Mouse (Mus musculus) 3T3-L1 (cell line): Measurements from ENCODE around the gene Rpusd4.
A peak's percentile ranks its signal among the peaks of the same experiment; 100 is the strongest.

Experiments used
- DNase-seq: peaks from one replicate; pipeline ENCODE4 v3.0.0-alpha.2; 2015; ENCODE audit warnings: low read depth, low spot score

The Rpusd4 gene

DNA sequence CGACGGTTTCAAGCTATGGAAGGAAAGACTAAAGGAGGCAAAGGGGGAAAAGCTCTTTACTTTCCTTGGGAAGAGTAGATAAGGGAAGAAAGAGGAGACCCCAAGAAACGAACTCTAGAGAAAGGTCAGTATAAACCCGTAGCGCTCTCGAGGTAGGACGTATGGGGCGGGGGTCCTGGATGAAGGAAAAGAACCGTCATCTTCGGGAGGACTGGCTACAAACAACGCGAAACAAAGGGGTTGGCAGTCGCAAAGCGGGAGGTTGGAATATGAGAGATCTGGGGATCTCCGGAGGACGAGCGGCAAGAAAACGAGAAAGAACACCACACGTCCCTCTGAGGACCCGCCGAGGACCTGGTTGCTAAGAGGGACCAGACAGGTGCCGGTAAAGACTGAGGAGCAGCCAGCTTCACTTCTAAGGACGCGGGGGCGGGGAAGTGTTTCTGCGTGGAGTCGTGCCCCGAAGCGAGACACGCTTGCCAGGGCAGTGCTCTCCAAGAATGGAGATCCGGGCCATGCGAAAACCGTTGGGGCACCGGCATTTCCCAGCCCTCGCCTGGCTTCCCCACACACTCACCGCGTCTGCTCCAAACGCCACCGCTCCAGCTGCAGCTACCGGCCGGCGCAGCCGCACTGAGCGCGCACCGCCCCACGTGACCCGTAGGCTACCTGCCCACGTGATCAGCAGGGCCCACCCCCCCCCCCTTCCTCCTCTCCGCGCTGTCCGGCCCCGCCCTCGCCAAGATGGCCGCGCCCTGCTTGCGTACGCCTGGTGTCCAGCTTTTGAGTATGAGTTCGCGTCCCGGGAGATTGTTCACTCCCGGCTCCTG is at the start of gene Rpusd4, which contains the start of gene Fam118b:
Gene Rpusd4 (plus strand): TSS at position 720 of the 830 bp plus-strand sequence.
Gene Fam118b (minus strand): TSS at position 660 of the 830 bp plus-strand sequence.
- DNase-seq, result peak; percentile 91

DNA sequence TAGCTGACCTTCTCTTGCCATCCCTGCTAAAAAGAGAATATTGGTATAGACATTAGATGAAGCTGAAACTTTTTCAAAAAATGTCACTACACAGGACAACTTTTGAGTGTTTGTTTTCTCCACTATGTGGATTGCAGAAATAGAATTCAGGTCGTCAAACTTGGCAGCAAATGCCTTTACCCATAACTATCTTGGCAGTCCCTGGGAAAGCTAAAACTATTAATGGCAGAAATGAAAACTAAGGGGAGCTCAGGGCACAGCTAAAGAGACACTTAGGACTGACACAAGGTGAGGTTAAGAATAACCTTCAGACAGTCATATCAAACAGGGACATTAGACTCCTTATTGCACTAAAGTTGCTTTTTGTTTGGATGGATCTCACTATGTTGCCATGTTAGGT is 49.7 kb upstream of the Rpusd4 start:
- DNase-seq, result no peak

DNA sequence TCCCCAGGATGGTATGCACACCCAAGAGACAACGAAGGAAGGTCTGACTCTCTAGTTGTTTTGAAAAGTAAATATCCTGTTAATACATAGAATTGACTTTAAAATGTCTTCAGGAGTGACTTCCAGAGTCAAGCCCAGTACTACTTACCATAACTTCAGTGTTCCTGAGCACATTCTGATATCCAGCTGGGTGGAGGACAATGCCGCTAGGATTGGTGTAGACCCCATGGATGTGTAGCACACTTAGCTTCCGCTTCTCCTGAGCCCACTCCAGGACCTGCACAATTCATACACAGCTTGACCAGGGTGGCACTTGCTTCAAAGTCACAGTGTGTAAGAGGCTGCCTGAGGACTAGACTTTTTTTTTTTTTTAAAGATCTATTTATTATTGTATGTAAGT is 44.2 kb upstream of the Rpusd4 start:
- no peak for DNase-seq

DNA sequence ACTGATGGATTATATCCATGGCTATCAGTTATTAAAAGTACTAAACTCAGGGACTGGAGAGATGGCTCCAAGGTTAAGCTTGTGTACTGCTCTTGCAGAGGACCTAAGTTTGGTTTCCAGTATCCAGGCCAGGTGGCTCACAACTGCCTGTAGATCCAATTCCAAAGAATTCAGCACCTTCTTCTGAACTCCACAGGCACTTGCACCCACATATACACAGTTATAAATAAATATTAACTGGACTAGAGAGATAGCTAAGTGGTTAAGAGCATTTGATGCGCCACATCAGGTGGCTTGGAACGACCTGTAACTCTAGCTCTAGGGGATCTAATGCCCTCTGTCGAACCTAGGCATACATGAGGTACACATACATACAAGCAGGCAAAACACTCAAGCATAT is 39.0 kb upstream of the Rpusd4 start:
- DNase-seq, result no peak

DNA sequence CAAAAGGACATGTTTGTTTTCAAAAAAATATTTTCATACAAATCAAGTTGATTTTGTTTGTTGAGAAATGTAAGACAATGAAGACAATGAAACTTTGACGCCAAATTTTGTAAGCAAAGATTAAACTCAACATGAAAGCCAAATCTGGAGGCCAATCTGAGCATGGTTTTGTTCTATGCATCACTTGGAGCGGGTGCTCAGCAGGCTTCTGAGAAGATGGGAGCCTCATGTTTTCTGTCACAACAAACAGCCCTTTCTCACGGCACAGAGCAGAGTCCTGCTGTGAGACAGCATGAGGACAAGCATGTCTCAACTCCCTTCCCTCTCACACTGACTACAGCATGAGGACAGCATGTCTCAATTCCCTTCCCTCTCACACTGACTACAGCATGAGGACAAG is 31.7 kb upstream of the Rpusd4 start:
- DNase-seq, result no peak

DNA sequence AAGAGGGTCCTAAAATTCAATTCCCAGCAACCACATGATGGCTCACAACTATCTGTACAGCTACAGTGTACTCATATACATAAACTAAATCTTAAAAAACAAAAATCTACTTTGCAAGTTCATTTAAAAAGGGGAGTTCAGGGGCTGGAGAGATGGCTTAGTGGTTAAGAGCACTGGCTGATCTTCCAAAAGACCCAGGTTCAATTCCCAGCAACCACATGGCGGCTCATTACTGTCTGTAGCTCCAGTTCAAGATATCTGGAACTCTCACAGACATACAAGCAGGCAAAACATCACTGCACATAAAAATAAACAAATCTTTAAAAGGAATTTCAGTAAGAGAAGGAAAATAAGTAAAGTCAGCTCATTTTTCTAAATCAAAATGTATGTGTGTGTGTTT is 29.3 kb upstream of the Rpusd4 start:
- DNase-seq, result no peak

DNA sequence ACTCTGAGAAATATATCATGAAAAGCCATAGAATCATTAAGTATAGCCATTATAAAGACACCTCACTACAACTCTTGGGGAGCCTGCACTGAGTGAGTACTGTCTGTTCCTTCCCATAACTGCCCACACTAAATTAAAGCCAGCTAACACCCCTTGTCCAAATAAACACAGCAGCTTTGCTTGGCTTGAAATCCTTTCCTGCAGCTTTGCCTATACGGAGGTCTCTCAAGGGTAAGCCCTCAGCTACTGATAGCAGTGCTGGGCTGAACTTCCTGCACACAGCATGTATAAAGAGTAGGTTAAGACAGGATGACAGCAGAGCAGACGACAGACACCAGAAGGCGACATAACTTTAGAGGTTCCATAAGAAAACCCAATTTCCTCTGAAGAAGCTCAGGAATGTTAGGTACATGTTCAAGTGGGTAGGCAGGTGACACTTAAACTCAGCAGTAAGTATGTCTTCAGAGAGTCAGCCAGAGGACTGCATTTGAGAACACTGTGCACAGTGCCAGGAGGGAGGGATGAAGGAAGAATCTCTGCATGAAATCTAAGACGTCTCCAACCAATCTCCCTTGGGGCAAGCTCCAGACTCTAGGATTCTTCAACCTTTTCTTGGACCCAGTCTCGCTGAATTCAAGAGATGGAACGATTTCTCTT is 28.6 kb upstream of the Rpusd4 start:
- DNase-seq, result no peak

DNA sequence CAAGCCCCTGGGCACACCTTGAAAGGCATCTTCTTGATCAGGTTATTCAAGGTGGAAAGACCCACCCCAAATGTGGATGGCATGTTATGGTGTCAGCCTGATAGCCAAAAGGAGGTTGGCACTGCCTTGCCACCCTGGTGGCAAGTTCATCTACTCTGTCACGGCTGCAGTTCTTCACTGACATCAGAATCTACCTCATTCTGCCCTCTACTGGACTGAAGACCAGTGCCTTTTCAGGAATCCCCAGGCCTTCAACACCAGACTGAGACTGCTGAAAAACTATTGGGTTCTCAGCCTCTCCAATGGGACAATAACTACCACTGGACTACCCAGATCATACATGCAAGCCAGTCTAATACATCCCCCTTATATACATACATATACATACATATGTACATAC is 27.9 kb upstream of the Rpusd4 start:
- no peak for DNase-seq

DNA sequence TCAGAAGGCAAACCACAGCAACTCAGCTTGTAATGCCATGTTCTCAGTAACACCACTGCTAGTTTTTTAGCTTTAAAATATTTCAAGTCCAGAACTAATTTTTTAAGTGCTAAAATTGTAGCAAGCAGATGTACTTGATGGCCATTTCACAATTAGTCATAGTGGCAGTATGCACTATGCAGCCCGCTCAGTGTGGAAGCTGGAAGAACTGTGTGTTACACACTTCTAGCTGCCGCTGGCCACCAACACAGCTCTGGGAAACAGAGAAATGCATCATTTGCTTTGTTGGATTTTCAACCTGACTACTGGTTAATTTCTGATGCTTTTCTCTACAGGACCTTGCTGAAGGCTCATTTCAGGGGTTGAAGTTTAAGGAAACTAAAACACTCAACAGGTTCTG is 20.3 kb upstream of the Rpusd4 start:
- no peak for DNase-seq

DNA sequence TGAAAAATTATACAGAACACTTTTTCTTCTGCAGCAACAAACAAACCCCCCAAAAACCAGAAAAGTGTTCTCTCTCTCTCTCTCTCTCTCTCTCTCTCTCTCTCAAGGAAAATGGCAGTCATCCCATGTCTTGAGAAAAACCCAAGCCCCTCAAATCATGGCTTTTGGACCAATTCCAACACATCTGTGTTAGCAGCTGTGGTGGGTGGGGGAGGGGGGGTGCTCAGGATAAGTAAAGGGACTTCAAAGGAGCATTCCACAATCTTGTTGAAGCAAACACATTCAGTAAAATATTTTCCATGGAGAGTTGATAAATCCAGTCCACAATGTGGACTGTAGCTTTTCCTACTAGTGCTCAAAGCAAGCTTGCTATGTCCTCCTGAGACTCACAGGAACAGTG is 18.2 kb upstream of the Rpusd4 start:
- DNase-seq, result no peak

DNA sequence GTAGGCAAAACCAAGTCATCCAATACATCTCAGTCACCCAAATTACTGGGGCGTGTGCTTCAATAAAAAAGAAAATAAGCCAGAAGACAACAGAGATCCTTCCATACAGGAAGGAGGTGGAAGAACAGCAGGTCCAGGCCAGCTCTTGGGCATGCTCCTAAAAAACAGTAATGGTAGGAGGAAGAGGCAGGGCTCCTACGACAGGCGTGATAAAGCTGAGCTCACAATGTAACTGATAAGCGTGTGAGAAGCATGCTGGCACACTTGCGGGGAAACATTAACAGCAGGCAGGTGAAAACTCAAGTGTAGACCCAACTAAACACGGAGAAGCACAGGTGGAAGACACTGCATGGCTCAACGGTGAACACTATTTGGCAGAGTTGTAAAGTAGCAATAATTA is 10.3 kb upstream of the Rpusd4 start:
- no peak for DNase-seq

DNA sequence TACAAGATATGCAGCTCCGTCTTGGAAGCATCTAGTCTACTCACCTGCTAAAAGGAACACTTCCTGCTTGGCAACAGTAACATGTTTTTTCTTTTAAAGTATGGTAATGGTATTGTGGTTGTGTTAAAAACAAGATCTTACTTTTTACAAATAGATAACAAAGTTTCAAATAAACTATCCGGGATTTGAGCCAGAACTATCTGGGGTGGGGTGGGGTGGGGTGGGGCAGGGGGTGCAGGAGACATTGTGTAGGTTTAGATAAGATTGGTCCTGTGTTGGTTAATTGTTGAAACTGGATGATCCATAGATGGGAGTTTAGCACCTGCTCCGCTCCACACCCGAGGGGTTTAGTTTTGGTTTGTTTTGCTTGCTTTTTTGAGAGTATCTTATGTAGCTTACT is 5.2 kb upstream of the Rpusd4 start:
- DNase-seq, result no peak

DNA sequence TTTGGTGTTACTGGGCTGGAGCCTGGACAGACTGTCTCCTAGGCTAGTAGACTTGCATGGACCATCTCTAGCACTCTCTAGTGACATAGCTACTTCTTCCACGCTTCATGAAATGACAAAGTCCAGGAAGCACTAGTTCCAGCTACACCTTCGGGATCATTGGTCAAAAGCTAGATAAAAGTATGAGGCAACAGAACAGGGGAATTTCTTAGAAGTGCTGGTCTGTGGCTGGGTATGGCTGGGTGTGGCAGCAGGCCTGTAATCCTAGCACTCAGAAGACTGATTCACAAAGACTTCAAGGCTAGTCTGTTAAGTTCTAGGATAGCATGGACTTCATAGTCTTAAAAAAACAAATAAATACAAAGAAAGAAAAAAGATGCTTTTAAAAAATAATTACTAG is 4.2 kb upstream of the Rpusd4 start:
- DNase-seq, result no peak

DNA sequence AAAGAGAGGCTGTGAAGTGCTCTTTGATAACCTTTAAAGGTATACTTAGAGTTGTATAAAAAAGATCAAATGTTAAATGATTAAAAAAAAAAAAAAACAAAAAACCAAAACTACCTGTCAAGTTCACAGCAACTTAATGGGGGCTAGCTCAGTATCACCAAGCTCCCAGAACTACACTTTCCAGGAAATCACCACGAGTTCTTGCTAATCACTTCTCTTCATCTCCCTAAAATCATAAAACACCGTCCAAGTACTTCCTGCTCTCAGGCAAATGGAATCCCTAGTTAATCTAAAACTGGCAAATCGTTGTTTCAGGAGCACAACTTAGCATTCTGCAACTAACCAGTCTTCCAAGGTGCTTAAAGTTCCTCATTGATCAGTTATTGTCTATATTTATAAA is 3.2 kb upstream of the Rpusd4 start:
- DNase-seq, result no peak

DNA sequence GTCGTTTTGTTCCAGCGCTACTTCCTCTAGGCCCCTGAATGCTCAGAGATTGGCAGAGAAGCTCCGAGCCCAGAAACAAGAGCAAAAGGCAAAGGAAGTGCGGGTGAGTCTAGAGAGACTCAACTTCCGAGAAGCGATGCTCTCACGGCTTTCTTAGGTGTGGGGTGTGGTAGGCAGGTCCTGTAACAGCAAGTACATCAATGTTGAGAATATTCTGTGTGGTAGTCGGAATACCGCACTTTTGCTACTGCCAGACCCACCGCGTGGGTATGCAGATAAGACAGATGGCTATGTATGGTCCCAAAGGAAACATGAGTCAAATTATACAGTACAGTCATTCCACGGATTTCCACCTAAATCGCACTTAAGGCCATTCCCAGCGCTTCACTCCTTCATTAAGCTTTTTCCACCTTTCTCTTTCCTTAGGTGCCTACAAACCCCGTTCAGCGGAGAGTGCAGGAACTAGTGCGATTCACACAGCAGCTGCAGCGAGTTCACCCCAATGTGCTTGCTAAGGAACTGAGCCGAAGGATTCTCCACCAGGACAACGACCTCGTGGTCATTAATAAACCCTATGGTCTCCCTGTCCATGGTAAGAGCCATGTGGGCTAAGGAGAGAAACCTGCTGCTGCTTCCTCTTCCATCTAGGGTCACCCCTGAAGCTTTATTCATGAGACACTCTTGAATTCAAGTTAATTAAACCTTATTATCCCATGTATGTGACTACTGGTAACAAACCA is 481 bp downstream of the Rpusd4 start:
- no peak for DNase-seq

DNA sequence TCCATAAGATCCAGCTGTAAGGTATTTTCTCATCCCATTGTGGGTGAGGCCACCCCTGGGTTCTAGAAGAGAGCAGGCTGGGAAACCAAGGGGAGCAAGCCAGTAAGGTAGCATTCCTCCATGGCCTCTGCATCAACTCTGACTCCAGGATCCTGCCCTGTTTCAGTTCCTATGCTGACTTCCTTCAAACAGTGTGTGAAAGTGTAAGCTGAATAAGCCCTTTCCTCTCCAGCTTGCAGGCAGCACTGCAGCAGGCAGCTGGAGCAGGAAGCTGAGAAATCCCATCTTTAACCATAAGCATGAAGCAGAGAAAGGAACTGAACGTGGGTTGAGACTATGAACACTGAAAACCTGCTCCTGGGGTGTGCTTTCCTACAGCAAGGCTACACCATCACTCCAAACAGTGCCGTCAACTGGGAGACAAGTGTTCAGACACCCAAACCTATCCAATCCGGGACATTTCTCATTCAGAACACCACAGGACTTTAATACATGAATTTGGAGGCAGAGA is 10.2 kb downstream of the Rpusd4 start:
- DNase-seq, result no peak

DNA sequence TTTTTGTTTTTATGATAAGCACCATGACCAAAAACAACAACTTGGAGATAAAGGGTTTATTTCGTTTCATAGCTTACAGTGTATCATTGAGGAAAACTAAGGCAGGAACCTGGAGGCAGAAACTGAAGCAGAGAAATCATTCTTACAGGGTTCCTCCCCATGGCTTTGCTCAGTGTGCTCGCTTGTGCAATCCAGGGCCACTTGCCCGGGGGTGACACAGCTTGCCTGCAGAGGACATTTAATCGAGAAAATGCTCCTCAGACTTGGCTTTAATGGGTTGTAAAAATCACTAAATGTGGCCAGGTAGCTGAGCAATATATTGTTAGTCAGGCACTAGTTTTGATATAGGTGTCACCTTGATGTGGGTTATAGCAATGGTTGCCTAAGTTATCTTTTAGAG is 10.8 kb downstream of the Rpusd4 start:
- DNase-seq, result no peak

DNA sequence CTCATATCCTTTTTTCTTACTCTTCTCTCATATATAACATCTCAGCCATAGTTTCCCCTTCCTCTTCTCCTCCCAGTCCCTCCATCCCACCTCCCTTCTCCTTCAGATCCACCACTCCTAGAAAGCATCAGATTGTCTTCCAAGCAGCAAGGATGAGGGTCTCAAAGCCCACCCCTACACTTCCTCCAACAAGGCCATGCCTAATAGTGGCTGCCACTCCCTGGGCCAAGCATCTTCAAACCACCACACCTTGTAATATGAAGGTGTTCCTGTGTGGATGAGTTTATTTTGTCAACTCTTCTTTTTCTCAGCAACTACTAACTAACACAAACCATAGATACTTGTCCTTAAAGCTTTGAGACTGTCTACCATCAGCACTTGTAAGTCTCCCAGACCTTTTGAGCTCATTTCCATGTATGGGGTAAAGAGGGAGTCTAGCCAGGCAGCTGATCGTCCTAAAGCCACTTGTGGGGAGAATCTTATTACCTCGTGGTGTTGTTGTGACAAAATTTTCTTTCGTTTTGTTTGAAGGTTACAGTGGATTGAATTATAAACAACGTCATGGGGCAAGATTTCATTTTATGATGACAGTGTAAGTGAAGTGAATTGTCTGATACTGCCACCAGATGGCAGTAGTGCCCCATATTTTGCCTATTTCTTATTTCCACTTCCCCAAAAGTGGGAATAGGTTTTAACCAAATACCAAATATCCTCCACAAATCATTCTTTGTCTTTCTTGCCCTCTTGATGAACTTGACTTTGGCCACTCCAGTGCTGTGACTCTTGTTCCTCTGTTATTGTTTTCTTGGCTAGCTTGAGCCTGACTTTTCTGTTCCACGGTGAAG is 14.6 kb downstream of the Rpusd4 start:
- DNase-seq, result peak; percentile 89

DNA sequence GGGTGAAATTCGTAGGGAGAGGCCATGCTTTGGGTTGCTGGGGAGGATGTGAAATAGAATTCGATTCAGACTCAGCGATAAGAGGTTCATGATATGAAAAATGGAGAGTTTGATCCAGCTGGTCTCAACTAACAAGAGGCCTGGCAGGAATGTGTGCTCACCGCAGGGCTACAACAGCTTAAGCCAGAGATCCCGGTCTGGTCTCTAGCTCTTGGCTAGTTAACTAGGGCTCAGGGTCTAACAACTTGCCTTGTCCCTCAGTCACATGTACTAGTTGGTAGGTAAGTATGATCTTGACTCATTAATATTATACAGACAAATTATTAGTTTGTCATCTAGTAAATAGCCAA is 15.2 kb downstream of the Rpusd4 start:
- DNase-seq, result no peak

DNA sequence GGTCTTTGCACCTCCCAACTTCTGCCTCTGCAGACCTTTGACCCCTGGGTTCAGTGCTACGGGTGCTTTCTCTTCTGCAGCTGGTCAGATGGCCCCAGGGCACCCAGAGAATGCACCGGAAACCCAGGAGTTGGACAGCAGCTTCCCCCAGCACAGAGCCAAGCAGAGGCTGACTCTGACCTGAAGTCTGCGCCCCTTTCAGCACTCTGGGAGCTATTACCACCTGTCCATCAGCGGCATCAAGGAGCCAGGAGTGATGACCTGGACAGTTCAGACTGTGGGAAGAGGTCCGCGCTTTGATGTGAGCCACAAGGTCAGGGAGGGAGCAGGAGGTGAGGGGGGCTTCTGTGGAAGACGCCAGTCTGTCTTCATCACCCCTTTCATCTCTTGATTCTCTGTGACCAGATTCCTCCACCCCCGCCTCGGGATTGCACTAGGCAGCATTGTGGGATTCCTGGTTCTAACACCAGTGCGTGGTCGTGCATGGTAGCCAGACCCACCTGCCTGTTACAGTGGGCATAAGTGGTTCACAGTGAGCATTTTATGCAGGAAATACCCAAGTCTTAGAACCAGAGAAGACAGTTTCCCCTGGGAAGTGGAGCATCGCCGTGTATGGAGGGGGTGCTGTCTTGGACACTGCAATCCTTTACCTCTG is 15.9 kb downstream of the Rpusd4 start:
- DNase-seq, result peak; percentile 29

DNA sequence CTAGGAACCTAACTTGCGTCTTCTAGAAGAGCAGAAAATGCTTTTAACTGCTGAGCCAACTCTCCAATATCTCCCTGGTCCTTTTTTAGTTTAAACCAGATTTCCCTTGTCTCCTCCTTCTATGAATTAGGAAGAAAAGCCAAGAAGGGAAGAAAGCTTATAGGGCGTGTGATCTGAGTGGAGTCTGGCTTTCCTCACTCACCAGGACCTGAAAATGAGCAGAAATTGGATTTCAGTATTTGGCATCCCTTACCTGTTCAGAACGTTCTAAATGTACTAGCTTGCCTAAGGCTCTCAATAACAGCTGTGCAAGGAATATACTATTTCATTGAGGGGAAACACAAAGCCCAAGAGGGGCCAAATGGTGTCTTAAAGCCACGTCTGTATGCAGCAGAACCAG is 16.7 kb downstream of the Rpusd4 start:
- DNase-seq, result no peak
